Mouse (Mus musculus) layer of hippocampus, postnatal 14 days (tissue): ENCODE measurements around the gene Usp48. TPM values are rescaled to one million over a fixed set of nuclear protein-coding genes. Genes with fewer than 3 reads are reported as not detected.
A peak's percentile ranks its signal among the peaks of the same experiment; 100 is the strongest.
"Not testable (repeated sequence)": the region's sequence is repeated elsewhere in the genome, so short reads cannot be mapped to it uniquely, and the experiment has no call there.

Experiments
- DNase-seq, 2 experiments: peaks; one replicate each; pipeline ENCODE4 v3.0.0; 2021 to 2022; ENCODE audit warnings: low spot score in 2 of 2, mixed read lengths in 1 of 2
- long read RNA-seq, 2 experiments: library from polyadenylated mRNA; stranded (forward); transcript quantifications; one replicate each; pipeline ENCODE4 v2.0.0; 2021
- total RNA-seq, 2 experiments: library from RNA; stranded (reverse); gene quantifications; 2 replicates each; pipeline ENCODE4 v1.2.3; 2021

Gene Usp48
- 100 to 1,000 TPM; 116 to 131 TPM for total RNA-seq
- long read RNA-seq, experiment 1, full-length matches to known transcripts = 6 of 40 reads
- long read RNA-seq, experiment 1, partial matches to known transcripts = 4 of 40 reads
- long read RNA-seq, experiment 1, other reads (novel, unspliced or antisense) = 30 of 40 reads
- long read RNA-seq, experiment 2, full-length matches to known transcripts = 2 of 39 reads
- long read RNA-seq, experiment 2, partial matches to known transcripts = 11 of 39 reads
- long read RNA-seq, experiment 2, other reads (novel, unspliced or antisense) = 26 of 39 reads

DNA sequence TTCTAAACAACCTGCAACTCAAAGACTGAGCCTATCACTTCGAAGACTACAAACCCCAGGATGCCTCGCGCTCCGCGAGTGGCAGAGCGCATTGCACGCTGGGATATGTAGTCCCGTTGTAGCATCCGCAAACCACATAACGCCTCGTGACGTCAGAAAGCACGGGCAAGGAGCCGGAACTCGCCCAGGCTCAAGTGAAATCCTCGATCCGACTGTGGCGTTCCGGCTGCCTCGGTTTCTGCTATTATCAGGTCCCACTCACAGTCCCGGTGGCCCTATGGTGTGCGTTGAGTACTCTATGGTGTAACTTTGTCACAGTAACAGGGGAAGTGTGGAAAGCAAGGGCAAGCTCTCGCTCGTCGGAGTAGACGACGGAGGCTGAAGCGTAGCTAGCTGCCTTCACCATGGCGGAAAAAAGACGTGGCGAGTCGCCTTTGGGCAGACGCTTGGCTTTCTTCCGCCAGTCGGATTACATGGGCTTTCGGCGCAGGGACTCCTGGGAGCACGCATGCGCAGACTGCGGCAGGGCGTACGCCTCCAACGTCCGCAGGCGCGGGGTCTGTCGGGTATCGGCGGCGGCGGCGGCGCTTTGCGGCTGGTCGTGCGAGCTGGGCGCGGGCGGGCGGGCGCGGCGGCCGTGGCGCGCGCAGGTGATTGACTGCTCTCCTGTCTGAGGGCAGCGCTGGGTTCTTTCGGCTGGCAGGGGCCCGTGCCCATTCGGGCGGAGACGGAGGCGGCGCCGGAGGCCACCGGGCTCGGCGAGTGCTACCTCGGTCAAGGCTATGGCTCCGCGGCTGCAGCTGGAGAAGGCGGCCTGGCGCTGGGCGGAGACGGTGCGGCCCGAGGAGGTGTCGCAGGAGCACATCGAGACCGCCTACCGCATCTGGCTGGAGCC lies at the start of gene Usp48:
Gene Usp48 (plus strand): TSS at position 155 of the 895 bp plus-strand sequence.
- DNase-seq = peak; percentile 99

DNA sequence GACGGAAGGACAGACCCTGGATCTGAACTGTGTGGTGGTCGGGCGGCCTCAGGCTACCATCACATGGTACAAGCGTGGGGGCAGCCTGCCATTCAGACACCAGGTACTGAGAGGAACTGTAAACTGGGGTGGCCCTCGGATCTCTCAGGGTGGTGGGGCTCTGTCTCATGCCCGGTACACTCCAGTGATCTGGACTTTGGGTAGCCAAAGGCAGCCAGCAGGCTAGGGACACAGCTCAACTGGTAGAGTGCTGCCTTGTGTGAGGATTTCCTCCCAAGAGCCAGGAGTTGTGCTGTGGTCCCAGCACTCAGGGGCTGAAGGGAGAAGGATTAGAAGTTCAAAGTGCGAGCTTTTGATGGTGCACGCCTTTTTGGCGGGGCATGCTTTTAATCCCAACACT lies 48.0 kb upstream of the Usp48 start:
- no peak for DNase-seq

DNA sequence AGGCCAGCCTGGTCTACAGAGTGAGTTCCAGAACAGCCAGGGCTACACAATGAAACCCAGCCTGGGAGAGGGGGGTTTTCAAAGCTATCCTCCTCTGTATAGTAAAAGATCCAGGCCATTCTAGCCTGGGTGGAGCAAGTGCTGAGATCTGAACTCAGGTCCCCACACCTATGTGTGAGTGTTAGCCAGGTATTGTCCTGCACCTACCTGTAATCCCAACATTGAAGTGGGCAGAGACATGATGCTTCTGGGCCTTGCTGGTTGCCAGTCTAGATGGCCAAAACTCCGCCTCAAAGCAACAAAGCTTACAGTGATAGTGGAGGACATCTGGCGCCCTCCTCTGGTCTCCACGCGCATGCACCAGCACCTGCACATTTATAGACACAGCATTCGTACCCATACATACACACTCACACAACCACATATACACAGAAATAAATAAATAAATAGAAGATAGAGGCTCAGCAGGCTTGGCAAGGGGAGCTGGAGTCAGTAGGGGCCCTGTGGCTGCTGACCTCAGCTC lies 47.5 kb upstream of the Usp48 start:
- peak; percentile 24 to 25 for DNase-seq

DNA sequence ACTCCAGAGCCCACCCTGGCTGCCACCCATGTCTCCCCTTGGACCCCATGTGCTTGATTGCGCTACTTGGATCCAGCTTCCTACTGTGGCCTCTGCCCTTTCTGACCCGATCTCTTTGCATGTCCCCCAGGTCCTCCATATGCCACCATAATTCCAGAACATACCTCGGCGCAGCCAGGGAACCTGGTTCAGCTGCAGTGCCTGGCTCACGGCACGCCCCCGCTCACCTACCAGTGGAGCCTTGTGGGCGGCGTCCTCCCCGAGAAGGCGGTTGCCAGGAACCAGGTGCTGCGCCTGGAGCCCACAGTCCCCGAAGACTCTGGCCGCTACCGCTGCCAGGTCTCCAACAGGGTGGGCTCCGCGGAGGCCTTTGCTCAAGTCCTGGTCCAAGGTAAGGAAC lies 40.1 kb upstream of the Usp48 start:
- DNase-seq = no peak

DNA sequence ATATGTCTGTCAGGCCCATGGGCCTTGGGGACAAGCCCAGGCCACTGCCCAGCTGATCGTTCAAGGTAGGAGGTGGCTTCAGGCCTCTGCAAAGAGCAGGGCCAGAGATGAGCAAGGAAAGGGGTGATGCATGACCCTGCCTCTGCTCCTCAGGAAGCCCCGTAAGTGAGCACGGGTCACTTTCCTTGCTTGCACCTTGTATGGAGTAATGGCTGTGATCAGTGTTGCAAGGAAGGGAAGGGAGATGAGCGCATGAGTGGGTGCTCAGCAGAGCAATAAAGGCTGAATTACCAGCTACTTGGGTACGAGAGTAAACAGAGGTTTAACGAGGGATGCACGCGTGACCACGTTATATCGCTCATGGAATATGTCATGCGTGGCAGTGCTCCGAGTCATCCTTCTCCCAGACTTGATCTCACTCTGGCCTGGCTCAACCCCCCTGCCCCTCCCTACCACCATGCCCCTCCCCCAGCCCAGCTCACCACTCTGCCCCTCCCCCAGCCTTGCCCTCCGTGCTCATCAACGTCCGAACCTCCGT lies 36.8 kb upstream of the Usp48 start:
- DNase-seq = no peak

DNA sequence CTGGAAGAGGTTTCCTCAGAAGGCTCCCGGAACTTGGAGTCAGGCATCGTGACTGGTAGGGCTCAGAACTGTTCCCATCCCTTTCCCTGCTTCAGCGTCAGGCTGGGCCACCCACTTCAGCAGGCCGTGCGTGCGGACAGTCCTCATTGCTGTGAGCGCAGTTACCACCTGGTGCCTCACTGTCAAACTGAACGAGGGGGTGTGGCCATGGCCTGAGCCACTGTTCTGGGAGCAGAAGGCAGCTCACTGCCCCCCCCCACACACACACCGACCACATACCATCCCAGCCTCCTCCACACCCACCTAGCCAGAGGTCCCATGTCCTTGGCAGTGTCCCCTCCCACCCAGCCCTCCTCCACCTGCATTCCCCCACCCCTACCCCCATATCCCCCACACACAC lies 23.7 kb upstream of the Usp48 start:
- no peak for DNase-seq

DNA sequence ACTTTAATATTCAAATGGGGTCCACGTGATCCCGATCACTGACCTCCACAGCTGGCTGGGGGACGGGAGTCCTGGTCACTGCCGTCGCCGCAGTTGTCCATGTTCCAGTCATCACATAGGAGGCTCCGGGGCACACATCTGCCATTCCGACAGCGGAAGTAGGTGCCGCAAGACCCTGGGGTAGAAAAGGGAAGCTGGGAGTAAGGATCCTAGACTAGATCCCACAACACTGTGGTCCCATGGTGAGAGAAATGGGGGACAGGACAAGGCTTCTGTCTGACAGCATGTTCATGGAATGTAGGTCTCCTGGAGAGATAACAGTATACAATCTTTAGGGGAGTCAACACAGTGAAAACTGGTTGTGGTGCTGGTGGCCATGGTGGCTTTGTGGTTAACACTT lies 19.1 kb upstream of the Usp48 start, which contains the start of gene Ldlrad2:
Gene Ldlrad2 (minus strand): TSS at position 101 of the 400 bp plus-strand sequence.
- no peak for DNase-seq

DNA sequence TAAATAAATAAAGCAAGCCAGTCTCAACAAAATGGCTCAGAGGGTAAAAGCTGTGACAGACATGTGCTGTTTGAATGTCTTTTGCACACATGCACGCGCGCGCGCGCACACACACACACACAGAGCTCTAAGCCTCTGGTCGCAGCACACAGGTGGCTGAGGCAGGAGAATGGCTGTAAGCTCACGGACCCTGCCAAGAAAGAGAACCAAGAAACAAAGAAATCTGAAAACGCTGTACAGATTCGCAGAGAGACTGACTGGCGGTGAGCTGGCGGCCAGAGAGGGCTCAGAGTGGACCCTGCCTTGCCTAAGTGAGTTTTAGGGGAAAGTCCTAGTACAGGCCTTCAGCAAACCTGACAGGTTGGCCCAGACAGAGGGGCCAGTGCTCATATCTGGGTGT lies 16.1 kb upstream of the Usp48 start:
- no peak for DNase-seq

DNA sequence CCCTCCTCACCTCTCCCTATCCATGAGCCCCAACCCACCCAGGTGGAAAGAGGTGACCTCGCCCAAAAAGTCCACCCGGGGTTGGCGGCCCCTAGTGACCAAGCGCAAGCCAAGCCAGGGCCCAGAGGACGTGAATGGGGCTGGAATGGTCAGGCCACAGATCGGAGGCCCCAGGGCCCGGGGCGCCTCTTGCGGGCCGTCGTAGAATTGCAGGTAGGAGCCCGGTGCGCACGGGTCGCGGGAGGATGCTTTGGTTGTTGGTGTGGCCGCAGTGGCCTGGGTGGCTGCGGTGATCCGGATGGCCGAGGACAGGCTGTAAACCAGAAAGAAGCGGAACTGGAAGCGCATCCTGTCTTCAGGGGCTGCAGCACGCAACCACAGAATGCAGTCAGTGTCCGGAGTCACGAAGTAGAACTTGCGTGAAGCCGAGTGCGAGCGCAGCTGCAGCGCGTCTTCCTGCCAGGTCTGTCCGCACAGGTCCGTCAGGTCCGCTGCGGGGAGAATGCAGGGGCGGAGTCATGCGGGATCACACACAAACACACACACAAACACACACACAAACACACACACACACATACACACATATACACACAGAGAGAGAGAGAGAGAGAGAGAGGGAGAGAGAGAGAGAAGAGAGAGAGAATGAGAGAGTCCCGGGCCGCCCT lies 15.2 kb upstream of the Usp48 start:
- peak in 1 of 2 experiments; percentile 21 for DNase-seq

DNA sequence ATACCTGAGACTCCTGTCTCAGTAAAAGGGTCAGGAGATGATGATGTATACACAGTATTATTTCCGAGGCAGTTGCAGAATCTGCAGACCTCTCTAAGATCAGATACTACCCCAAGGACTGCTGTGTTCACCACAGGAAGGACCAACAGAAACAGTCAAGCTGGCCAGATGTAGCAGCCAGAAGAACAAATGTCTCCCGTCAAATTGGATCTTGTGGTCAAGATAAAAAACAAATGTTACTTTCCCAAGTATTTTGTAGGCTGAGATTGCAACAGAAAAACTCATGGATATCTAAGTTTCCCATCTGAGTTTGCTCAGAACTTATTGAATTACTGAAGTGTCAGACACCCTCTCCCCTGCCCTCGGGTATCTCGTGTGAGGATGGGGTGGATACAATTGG lies 13.8 kb upstream of the Usp48 start:
- no peak for DNase-seq

DNA sequence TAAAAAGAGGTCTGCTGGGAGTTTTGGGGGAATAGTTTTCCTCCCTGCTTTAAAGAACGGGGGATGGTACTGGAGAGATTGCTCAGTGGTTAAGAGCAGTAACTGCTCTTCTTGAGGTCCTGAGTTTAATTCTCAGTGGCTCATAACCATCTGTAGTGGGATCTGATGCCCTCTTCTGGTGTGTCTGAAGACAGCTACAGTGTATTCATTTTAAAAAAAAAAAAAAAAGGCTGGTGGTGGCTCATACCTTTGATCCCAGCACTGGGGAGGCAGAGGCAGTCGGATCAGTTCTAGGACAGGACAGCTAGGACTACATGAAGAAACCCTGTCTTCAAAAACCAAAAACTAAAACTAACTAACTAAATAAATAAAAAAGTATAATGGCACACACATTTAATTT lies 13.3 kb upstream of the Usp48 start:
- no peak for DNase-seq

DNA sequence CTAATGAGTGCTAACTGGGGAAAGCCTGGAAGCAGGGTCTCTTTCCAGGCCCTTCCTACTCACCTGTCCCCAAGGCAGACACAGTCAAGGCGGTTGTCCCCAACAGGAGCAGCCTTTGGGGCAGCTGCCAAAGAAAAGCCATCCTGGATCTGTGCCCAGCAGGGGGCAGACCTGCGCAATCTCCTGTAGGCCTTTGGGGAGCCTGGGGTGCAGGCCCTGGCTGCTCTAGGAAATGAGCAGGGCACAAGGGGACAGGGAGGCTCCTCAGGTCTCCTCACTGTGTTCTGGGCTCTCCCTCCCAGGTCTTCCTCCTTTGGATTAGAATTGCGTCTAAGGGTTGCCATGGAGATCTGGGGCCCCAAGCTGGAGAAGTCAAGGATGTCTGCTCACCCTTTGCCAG lies 11.7 kb upstream of the Usp48 start:
- DNase-seq = no peak

DNA sequence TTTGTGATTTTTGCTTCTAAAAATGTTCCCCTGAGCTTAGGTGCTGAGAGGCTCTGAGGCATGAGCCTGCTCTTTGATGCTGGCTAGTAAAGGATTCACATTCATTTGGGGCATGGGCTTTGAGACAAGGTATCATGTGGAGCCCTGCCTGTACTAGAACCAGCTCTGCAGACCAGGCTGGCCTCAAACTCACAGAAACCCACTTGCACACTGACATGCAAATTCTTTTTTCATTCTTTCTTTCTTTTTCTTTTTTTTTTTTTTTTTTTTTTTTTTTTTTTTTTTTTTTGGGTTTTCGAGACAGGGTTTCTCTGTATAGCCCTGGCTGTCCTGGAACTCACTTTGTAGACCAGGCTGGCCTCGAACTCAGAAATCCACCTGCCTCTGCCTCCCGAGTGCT lies 4.5 kb upstream of the Usp48 start:
- not testable (repeated sequence) for DNase-seq

DNA sequence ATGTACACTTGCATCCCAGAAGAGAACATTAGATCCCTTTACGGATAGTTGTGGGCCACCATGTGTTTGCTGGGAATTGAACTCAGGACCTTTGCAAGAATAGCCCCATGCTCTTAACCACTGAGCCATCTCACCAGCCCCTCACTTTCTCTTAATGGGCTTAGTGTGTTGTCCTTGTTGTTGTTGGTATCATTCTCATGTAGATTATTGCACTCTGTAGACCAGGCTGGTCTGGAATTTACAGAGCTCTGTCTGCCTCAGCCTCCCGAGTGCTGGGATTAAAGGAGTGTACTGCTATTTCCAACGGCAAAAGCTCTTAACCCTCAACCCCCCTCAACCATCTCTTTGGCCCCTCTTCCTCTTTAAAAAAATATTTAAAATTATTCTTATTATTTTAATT lies 4.0 kb upstream of the Usp48 start:
- DNase-seq = no peak

DNA sequence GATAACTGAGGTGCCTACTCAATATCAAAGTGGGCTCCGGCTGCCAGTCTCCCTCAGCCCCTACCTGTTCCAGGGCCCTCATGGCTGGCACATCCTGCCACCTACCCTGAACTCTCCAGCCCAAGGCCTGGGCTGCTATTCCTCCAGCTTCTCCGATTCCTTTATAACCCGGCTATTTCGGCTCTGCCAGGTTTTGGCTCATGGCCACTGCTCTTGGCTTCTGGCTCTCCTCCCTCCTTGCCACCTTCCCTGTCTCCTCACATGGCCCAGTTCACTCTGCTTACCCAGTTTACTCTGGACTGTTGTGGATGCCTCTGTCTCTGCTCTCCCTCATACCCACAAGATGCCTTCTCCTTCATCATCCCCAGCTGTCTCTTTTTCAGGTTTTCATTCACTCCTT lies 2.6 kb upstream of the Usp48 start:
- DNase-seq = no peak

DNA sequence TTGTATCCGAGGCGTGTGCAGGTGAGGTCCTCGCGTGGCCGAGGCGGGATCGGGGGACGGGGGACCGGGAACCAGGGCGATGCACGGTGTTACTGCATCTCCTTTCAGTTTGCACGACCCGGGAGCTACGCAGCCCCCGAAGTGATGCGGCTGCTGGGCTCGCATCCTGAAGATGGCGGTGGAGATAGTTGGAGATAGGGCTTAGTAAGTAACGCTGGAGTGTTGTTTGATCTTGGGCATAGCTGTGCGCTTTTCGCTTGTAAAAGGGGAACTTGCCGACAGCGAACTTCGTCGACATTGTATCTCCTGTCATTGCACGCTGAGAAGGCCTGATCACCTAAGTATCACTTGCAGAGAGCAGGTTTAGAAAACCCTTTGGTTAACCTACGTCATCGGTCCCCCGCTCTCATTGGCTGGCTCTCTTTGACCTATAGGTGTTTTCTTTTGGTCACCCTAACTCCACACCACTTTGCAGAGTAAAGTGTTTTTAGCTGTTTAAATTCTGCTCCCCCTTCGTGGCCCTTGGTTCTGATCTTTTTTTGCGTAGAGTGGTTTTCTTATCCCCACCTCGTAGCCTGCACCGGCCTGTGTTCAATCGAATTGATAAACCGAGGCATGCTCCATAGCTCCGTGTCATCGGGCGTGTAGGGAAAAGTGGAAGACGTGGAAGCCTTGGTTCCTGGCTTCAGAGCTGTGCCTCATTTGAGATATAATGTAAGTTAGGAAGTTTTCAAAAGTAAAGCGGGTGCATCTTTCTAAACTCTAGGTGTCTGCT lies 1.1 kb downstream of the Usp48 start:
- DNase-seq = peak in 1 of 2 experiments; percentile 41

DNA sequence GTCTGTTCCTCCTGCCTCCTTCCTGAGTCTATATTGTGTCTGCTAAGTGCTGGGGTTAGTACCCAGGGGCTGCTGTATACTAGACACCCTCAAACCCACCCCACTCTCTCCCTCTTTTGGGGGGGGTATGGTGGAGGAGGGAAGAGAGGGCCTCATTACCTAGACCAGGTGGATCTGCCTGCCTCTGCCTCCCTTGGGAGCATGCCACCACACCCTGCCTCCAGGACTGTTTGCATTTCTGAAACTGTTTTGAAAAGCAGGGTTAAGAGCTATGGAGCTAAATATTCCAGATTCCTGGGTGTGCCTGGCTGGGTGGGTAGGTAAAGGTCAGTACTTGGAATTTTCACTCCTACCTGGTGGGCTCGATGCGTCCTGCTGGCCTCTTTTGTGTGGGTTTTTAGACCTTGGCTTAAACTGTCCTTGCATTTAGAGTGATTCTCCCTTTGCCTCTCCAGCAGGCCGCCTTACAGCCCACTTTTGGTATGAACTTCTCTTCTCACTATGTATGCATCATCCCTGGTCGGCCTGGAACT lies 3.6 kb downstream of the Usp48 start:
- DNase-seq = no peak

DNA sequence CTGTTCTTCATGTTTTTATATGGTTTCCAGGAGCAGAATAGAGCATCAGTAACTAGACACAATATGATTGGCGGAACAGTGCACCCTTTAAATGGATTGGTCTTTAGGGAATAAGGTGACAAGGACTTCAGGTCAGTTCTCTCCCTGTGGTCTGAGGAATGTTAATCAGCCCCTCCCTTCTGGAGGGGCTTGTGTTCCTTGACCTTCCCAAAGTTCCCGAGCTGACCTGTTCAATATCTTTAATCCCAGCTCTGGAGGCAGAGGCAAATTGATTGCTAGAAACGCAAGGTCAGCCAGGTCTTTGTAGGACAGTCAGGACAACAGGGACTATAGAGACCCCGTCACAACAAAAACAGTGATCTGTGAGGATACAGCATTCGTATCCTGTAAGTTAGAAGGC lies 5.0 kb downstream of the Usp48 start:
- DNase-seq = no peak

DNA sequence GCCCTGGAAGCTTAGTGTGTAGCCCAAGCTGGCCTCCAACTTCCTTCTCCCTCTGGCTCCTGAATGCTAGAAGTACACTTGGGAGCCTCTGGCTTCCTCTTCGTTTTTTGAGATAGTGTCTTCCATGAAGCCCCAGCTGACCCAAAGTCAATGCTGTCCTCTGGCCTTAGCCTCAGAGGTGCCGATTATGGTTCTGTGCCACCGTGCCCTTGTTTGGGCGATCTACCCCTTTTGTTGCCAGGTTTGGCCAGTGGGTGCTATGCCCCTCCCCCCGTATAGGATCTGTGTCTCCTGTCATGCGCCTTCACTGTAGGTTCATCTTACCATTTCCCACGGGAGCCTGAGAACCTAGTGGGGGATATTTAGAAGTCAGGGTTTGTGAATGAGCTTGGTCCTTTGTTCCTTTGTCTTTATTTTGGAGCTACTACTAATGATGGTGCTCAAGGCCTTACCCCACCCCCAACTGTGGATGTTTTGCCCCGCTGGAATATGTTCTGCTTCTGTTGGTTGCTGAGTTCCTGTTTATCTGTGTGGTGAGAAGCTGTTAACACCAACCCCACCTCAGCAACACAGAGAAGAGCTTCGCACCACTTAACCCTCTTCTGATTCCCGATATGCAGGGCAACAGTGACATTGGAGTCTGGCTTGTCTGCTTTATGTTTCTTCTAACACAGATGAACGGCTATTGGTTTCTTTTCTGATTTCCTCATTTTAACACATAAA lies 10.1 kb downstream of the Usp48 start:
- DNase-seq = no peak

DNA sequence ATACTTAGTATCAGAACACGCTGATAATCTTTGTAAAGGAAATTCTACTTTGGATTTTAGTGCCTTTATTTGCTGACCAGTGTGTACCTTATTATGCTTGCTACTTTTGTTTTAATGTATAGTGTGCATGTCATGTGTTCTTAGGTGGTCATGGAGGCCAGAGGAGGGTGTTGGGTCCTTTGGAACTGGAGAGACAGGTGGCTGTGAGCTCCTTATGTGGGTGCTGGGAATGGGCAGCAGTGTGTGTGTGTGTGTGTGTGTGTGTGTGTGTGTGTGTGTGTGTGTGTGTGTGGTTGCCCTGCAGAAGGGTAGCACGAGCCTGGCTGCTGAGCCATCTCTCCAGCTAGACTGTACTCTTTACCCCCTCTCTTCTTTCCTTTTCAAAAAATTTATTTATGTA lies 13.5 kb downstream of the Usp48 start:
- DNase-seq = no peak
